Mouse (Mus musculus) c-Kit-positive CD71-positive TER-119-negative erythroid progenitor cells, embryonic 14.5 days (primary cell): ENCODE data around the gene Stxbp5.

Experiments
- DNase-seq: peaks from one replicate; pipeline ENCODE4 v3.0.0-alpha.2; 2013; ENCODE audit warnings: low read depth

The Stxbp5 gene

DNA sequence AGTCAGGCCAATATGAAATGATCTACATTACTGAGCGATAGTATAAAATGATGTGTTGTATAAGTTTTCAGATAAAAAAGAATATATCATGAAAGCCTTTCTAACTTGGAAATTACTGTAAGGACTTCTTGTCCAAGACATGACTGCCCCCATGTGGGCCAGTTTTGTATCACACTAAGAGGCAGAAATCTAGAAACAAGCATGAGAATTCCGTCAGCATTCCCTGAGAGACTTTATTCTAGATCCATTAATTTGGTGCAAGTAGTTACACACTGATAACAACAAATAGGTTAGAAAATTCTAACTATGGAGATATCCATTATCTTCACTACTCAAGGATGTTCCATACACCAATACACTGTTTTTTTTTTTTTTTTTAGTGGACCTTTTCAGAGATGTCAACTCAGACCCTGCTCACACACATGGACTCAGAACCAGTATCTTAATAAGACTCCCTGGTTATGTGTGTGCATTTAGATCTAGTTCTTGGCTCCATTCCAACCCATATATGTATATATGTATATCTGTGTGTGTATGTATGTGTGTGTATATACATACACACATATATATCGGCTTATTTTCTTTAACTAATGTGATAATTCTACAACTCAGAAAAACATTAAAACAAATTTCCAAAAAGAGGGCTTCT, 145.9 kb downstream of the Stxbp5 start:
- DNase-seq, result peak; percentile 15

DNA sequence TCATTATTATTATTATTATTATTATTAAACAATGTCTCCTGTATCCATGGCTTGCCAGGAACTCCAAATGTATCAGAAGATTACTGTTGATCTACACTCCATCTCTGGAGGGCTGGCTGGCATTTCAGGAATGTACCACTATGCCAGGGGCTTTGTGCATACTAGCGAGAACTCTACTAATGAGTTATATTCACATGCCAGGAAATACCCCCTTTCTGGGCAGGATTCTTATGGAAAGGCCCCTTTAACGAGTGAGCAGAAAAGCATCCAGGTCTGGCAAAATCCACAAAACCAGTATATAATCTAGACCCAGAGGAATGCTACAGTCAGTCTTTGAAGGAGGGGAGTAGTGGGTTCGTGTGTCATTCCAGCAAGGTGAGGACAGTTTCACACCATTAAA, 167.0 kb downstream of the Stxbp5 start:
- DNase-seq, result no peak

DNA sequence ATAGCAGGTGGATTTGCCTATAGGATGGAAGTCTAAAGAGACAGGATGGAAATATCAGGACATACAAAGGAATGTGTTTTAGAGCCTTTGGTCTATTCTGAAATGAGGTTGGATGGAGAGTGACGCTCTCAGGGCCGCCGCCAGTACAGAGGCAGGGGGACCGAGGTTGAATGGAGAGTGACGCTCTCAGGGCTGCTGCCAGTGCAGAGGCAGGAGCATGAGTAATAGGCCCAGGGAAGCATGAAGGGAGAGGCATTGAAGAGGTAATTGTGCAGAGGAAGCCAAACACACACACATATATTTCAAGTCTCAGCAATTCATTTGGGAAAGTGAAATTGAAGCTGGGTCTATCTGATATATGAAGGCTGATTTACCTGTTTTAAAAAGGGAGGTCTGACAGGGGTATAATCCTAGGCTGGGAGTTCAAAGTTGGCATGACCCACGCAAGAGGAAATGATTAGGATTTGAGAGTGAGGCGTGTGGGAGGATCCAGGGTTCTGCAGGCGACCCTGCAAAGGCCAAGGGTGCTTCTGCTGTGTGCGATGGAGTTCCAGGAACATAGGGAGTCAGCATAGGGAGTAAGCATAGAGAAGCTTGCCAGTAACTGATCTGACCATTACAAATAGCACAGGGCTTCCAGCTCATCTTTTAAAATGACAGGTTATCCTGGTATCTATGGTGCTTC, 168.7 kb downstream of the Stxbp5 start:
- no peak for DNase-seq

DNA sequence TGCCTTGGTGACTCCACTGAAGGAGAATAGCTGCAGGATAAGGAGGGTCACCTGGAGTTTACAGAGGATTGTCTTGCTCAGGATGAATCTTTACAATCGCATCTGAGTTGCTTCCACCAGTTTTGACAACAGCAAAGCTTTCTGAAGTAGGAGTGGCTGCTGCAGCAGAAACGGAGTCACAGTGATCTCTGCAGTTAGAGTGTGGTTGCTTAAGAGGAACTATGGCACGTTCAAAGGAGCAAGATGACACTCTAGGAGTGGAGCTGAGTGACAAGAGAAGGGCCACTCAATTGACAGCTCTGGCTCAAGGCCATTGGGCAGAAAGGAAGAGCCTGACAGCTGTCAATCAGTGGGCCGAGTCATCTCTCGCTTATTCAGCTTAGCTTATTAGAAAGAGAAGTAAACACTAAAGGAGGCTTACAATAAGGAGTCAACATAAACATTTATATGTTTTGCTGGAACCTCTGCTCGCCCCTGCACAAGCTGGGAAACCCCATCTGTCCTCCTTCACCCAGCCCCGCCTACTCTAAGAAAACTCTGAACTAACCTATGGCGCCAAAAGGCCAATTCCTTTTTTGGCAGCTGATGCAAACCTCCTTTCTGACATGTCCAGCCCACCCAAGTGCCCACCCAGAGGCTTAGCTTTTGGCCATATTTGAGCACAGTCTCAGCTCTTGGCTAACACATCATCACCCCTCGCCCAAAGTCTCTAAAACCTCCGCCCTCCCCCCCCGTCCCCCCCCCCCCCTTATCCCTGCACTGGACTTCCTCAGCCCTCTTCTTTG, 178.2 kb downstream of the Stxbp5 start:
- no peak for DNase-seq

DNA sequence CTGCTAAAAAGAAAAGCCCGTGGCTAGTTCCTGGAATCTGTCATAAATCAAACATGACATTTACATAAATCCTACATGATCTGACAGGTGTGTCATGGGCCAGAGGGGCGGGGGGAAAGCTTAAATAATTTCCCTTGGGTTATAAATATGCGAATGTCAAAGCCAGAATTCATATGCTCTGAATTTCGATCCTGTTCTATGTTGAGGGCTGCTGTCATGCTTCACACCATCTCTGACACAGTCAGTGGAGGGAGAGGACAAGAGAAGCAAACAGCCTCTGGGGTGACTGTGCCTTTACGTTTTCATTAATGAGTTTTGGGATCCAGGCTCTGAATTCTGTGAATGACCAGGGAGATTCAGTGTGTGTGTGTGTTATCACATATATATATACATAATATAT, 180.9 kb downstream of the Stxbp5 start:
- no peak for DNase-seq

DNA sequence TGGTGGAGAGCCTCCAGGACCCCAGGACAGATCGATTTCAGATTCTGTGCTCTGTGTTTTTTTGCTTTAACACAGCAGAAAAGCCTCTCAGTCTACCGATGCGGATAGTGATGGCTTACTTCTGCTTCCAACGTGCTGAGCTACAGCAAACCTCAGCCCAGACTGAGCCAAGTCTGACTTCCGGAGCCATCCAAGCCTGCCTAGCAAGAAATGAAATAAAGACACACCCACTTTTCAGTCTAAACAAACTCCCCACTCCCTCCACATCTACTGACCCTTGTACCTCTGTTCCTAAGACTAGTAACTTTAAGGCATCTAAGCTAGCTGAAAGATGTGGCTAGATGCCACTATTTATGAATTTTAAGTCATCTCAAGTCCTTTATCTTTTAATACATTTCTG, 182.8 kb downstream of the Stxbp5 start:
- no peak for DNase-seq
